Mouse (Mus musculus): Measurements from ENCODE around the gene Sipa1l1.

Gene Sipa1l1

GRCm38 (mm10) chr12:82334550-82334949 lies 165.4 kb downstream of the Sipa1l1 start:
- no peak for DNase-seq (ENCODE audit: low read depth, low spot score)

GRCm38 (mm10) chr12:82335095-82335494 lies 166.0 kb downstream of the Sipa1l1 start:
- DNase-seq (ENCODE audit: low read depth, low spot score) = no peak

- no peak for DNase-seq (ENCODE audit: low read depth, low spot score)
These were observed 169.4 kb downstream of the Sipa1l1 start for GRCm38 (mm10) chr12:82338550-82338949.

GRCm38 (mm10) chr12:82339221-82339861 lies 170.2 kb downstream of the Sipa1l1 start:
- DNase-seq (ENCODE audit: low read depth, low spot score) = no peak

- no peak for DNase-seq (ENCODE audit: low read depth, low spot score)
These were observed 171.2 kb downstream of the Sipa1l1 start for GRCm38 (mm10) chr12:82340196-82340918.

GRCm38 (mm10) chr12:82341181-82341580 lies 172.1 kb downstream of the Sipa1l1 start:
- no peak for DNase-seq (ENCODE audit: low read depth, low spot score)

- DNase-seq (ENCODE audit: low read depth, low spot score) = no peak
These were observed 172.6 kb downstream of the Sipa1l1 start for GRCm38 (mm10) chr12:82341696-82342095.

GRCm38 (mm10) chr12:82350082-82350481 lies 181.0 kb downstream of the Sipa1l1 start:
- DNase-seq (ENCODE audit: low read depth, low spot score) = peak; percentile 88

GRCm38 (mm10) chr12:82350891-82351290 lies 181.8 kb downstream of the Sipa1l1 start:
- DNase-seq (ENCODE audit: low read depth, low spot score) = no peak

GRCm38 (mm10) chr12:82353660-82354059 lies 184.5 kb downstream of the Sipa1l1 start:
- DNase-seq (ENCODE audit: low read depth, low spot score) = no peak

GRCm38 (mm10) chr12:82355419-82356149 lies 186.5 kb downstream of the Sipa1l1 start:
- DNase-seq (ENCODE audit: low read depth, low spot score) = no peak

- no peak for DNase-seq (ENCODE audit: low read depth, low spot score)
These were observed 187.4 kb downstream of the Sipa1l1 start for GRCm38 (mm10) chr12:82356476-82356875.

GRCm38 (mm10) chr12:82357431-82357830 lies 188.3 kb downstream of the Sipa1l1 start:
- DNase-seq (ENCODE audit: low read depth, low spot score) = no peak

- DNase-seq (ENCODE audit: low read depth, low spot score) = no peak
These were observed 193.7 kb downstream of the Sipa1l1 start for GRCm38 (mm10) chr12:82362796-82363195.

- no peak for DNase-seq (ENCODE audit: low read depth, low spot score)
These were observed 195.1 kb downstream of the Sipa1l1 start for GRCm38 (mm10) chr12:82364186-82364585.

GRCm38 (mm10) chr12:82365276-82365875 lies 196.3 kb downstream of the Sipa1l1 start:
- no peak for DNase-seq (ENCODE audit: low read depth, low spot score)

GRCm38 (mm10) chr12:82366754-82367153 lies 197.6 kb downstream of the Sipa1l1 start:
- DNase-seq (ENCODE audit: low read depth, low spot score) = no peak

- DNase-seq (ENCODE audit: low read depth, low spot score) = no peak
These were observed 198.2 kb downstream of the Sipa1l1 start for GRCm38 (mm10) chr12:82367345-82367744.

- no peak for DNase-seq (ENCODE audit: low read depth, low spot score)
These were observed 198.9 kb downstream of the Sipa1l1 start for GRCm38 (mm10) chr12:82367986-82368385.

GRCm38 (mm10) chr12:82369402-82370160 lies 200.5 kb downstream of the Sipa1l1 start:
- DNase-seq (ENCODE audit: low read depth, low spot score) = no peak

GRCm38 (mm10) chr12:82371266-82371665 lies 202.1 kb downstream of the Sipa1l1 start:
- no peak for DNase-seq (ENCODE audit: low read depth, low spot score)

Measured in CD4-positive helper T cell, adult 2 months (primary cell).